30 mouse cellular contexts compared by ENCODE assay signal in genomic region chr11:44452016-44452415, GRCm38 (mm10). TPM values are rescaled to one million over a fixed set of nuclear protein-coding genes. Genes with fewer than 3 reads are reported as not detected.
"Had no signal": no experiment of that assay in that cellular context is flagged by ENCODE, and none has a peak within 500 bp of the region (broad histone marks: within the 10 kb centered on the region; RNA-seq: fewer than 3 reads in every experiment).

No protein-coding gene starts in this region.

RNA-seq across cellular contexts. Expression of gene Il12b, which starts 52.2 kb away (rescaled TPM):
- total RNA-seq: left cerebral cortex, postnatal 10 days; left cerebral cortex, postnatal 14 days; left cerebral cortex, postnatal 25 days; left cerebral cortex, postnatal 36 days; left cerebral cortex, postnatal 4 days; liver, adult 2 months; megakaryocyte progenitor cell, adult 5-6 weeks; megakaryocyte, adult 5-6 weeks; megakaryocyte-erythroid progenitor cell, adult 5-6 weeks; midbrain, postnatal 0 days; monocyte, adult 5-6 weeks had no signal
- polyA plus RNA-seq: limb, embryonic 10.5 days; limb, embryonic 12.5 days; liver, adult 2 months; liver, embryonic 11.5 days; liver, embryonic 13.5 days; liver, embryonic 15.5 days; liver, embryonic 16.5 days; liver, postnatal 0 days; lung, embryonic 14.5 days; lung, embryonic 15.5 days; lung, embryonic 16.5 days; midbrain, embryonic 10.5 days; midbrain, embryonic 11.5 days; midbrain, embryonic 12.5 days; midbrain, embryonic 13.5 days; midbrain, embryonic 15.5 days; midbrain, embryonic 16.5 days; midbrain, postnatal 0 days; myocyte; neural tube, embryonic 11.5 days; neural tube, embryonic 12.5 days had no signal
